Mouse (Mus musculus) left cerebral cortex, adult 9 months (tissue): Measurements from ENCODE around the gene Wdr95.
"Not testable (repeated sequence)": the region's sequence is repeated elsewhere in the genome, so short reads cannot be mapped to it uniquely, and the experiment has no call there.

Experiments
- DNase-seq, 2 experiments: peaks; one replicate each; pipeline ENCODE4 v3.0.0; 2022; ENCODE audit warnings: low spot score in 2 of 2

Gene Wdr95

DNA sequence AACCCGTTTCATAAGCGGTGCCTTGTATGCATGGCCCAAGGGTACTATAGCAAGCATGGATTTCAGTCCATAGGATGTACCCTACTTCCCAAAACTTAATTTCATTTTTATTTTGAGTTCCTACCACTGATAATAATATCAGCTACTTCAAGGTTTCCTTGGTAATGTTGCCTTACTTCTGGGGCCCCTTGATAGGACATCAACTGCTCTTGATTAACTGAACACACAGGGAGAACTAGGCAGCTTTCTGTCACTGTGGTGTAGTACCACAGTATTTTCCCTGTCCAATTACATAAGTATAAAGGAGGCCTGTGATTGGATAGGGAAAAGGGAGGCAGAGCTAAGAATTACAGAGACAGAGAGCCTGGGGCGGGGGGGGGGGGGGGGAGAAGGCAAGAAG lies 13.6 kb upstream of the Wdr95 start:
- no peak for DNase-seq

DNA sequence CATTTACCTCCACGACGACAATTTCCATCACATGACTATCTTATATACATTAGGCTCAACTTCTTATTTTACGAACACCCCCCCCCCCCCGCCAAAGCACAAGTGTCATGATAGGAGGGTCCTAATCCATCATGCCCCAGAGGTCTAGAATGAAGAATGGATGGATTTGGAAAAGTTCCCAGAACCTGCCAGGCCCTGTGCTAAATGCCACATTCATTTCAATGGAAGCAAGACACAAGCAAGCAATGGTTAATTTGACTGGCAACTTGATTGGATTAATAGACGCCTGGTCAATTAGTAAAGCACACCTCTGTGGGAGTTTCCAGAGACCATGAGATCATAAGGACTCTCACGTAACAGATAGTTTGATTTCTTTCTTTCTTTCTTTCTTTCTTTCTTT lies 11.4 kb upstream of the Wdr95 start:
- no peak for DNase-seq

DNA sequence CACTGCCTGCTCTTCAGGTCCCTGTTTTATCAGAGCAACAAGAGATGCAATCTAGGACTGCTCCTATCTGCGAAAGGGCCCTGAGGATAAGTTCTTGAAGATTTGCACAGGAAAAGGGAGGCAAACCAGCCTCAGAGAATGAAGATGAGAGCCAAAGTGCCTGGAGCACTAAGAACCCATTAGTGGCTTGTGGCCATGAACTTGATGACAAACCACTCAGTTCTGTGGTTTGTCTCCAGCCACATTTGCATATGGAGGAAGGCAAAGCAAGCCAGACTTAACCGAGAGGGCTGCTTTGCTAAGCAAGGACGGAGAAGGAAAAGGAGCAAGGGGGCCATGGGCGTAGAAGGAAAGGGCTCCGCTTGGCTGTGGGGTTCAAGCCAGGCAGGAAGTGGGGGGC lies 7.7 kb upstream of the Wdr95 start:
- no peak for DNase-seq

DNA sequence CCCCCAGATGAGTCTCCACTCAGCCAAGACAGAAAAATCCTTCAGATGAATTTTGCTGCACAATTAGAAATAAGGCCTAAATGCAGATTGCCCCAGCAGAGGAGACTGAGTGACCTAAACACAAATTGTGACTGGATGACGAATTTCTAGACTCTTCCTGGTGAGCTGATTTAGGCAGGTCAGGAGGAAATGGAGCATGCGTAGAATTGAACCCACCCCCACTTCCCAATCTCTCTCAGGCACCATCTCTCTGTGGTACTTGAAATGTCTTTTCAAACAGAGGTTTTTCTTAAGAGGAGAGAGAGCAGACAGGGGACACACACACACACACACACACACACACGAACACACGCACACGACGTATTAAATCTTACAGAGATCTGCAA lies 4.6 kb upstream of the Wdr95 start:
- no peak for DNase-seq

DNA sequence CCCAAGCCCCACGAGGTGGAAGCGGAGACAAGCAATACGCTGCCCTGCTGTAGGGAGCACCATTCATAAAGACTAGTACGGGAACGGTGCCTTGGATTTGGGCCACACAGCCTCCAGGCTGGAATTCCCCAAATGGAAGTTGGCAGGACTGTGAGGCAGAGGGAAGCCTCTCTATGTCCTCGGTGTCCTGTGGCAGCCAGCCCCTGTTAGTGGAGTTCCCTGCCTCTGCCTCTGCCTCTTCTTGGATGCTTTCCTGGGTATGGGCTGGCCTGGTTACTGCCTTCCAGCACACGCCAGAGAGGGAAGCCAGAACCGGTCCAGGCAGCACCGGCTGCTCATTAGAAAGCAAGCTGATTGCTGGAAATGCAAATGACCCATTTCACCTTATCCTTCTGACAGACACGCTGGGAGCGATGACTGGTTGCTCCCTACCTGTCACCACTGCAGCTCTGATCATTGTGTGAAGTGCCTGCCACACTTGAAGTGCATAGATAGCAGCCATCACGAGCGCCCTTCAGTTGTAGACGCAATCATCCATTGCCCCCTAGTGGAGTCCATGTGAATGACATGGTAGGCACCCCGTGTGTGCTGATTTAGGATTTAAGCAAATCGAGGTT lies 4.1 kb upstream of the Wdr95 start:
- DNase-seq = peak; percentile 85 to 95

DNA sequence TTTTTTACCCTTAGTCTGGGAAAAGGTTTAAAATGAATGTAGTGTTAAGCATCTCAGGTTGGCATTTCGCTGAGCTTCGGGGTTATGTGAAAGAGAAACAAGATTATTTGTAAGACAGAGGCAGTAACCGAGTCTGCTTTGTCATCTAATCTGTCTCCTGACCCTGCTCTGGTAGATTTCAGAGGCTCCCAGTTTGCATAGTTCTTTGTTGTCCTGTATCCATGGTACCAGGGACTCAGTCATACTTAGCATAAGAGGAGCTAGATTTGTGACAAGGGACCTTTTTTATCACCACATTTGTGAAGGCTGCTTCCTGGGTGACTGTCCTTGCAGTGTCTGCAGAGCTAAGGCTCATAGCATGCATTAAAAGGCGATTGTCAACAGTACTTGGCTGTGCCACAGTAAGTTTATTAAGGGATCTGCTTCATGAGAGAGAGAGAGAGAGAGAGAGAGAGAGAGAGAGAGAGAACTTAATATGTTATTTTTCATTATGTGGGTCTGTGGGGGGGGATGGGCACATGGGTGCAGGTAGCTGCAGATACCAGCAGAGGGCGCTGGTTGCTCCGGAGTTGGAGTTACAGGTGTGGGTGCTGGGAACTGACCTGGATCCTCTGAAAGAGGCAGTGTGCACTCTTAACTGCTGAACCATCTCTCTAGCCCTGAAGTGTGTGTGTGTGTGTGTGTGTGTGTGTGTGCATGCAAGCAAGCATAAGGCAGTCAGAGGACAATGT lies 3.3 kb upstream of the Wdr95 start:
- DNase-seq = no peak

DNA sequence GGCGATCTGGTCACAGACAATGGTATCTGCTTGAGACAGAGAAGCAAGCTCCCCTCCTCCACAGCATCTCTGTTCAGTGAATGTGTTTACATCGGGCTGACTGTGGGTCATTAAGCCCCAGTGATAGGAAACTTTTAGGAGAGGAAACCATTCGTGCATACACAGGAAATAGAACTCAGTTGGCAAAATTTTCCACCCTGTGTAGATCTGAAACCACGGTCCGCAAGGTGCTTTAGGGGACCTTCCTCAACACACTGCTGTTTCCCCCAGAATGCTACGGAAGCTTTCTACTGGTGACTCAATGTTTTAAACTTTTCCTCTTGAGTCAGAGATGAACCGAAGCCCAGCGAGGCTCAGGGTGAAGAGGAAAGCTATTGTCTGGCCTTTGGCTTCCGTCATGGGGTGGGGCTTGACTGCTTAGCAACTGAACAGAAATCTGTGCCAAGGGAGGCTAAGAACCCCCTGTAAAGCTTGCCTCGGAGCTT lies 2.0 kb upstream of the Wdr95 start:
- DNase-seq = peak in 1 of 2 experiments; percentile 50

DNA sequence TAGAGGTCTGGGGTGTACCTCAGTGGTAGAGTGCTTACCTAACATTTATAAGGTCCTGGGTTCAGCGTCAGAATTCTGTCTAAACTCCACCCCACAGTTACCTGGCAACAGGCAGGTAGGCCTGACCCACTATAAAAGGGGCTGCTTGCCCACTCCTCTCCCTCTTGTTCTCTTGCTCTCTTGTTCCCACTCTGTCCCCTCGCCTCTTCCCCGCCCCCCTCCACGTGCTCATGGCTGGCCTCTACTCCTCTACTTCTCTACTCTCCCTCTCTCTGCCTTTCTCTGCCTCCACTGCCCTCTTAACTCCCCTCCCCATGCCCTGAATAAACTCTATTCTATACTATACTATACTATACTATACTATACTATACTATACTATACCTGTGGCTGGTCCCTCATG lies 1.2 kb upstream of the Wdr95 start:
- not testable (repeated sequence) for DNase-seq

DNA sequence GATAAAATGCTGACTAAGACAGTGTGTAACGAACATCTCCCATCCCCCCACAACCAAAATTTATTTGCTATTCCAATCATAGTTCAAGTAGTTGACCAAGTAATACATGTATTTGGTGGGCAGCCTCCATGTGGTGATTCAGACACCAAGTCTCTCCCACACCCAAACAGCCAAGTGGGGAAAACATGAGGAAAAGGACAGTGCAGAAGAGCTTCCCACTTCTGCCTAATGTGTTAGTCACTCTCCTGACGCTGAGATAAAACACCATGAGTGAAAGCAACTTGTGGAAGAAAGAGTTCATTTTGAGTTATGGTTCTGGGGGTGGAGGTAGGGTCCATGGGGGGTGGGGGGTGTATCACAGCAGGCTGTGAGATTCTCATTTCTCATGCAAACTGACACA lies 5.4 kb downstream of the Wdr95 start:
- no peak for DNase-seq

DNA sequence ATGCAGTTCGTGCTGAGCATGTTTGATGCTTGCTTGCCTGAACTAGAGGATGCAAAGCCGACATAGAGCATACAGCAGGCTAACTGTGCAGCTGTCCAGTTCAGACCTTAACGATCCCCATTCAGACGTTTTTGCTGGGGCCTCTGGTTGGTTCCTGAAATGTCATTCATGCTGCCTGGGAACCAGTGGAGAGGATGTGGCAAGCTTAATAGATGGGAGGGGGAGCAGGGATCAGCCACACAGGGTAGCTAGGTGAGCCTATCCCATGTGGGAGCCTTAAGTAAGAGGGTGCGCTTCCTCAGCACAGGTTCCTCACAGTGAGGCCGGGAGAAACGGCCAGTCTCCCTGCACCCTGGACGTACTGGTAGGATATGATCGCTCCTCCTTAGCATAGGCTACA lies 7.5 kb downstream of the Wdr95 start:
- no peak for DNase-seq

DNA sequence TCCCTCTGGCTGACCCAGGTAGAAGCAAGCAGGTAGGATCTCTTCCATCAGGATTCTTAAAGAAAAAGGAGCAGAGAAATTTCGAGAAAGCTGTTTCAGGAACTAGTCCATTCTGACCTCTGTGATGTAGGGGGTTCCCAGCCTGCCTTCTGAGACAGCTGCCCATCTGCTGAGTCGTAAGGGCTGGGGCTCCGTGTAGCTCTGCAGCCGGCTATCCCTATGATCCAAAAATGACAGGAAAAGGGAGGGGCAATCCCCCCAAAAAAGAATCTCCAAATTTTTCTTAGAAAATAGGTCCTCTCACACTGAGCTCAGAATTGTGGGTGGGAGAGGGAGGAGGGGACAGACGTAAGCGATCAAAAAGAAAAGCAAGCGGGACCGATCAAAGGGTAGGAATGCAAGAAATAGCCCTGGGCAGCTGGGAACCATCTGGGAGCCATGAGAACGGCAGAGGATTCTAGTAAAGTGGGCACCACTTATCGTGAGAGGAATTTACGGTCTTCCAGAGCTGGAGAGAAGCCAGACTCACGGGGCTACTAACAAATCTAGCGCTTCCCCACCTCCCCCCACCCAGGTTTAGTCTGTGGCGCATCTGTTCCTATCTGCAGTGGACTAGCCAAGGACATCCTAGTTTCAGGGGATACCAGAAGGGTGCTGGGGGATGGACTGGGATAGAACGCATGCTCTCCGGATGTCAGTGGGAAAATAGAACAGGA lies 9.5 kb downstream of the Wdr95 start:
- peak in 1 of 2 experiments; percentile 74 for DNase-seq

DNA sequence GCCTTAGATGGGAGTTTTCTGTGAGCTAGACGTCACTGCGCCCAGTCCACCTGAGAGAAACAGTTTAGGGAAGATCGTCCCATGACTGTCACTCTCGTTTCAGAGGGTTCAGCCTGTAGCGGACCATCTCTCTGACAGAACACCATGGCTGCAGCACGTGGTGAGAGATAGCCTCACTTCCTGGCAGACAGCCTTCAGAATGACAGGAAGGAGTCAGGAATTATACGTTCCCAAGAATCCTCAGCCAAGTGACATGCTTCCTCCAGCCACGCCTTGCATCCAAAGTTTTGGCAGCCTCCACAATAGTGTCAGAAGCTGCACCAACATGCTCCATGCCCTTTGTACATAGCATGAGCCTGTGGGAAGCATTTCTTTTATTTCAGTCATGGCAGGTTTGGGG lies 10.1 kb downstream of the Wdr95 start:
- no peak for DNase-seq

DNA sequence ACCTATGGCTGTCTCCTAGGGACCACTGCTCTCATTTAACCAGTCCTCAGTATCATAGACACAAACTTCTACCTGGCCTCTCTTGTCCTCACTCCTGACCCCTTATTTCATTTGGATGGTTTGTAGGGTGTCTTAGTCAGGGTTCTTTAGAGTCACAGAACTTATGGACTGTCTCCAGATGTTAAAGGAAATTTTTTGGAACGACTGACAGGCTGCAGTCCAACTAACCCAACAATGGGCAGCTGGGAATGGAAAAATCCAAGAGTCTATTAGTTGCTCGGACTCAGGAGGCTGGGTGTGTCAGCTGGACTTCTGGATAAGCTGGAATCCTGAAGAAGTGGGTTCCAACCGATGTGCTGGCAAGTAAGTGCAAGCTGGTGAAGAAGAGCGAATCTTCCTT lies 10.6 kb downstream of the Wdr95 start:
- no peak for DNase-seq

DNA sequence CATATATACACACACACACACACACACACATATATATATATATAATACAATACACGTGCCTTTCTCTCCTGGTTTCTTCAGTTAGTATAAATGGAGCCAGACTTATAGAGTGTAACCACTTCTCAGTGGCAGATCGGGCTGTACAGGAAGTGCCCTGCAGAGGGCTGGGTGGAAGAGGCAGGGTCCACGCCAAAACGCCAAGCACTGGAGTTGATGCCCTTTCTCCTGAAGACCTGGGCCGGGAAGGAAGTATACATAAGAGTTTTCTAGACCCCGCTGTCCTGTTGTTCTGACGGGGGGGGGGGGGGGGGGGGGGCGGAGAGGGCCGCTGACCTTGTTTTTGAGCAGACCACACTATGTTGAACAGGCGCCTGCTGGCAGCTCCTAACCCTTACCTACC lies 22.7 kb downstream of the Wdr95 start:
- no peak for DNase-seq

DNA sequence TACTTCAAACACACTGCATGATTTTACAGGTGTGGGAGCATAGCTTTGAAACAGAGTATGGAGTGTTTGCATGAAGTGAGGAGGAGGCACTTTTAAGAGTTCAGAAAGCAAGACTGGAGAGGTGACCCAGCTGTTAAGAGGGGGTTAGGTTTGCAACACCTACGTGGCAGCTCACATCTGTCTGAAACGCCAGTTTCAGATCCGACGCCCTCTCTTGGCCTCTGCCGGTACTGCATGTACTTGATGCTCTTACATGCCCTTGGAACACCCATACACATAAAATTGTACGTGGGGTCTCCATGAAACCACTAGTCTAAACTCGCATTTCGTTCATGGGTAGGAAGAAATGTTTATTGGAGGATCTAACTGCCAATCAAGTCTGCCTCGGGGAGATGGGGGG lies 24.3 kb downstream of the Wdr95 start:
- no peak for DNase-seq

DNA sequence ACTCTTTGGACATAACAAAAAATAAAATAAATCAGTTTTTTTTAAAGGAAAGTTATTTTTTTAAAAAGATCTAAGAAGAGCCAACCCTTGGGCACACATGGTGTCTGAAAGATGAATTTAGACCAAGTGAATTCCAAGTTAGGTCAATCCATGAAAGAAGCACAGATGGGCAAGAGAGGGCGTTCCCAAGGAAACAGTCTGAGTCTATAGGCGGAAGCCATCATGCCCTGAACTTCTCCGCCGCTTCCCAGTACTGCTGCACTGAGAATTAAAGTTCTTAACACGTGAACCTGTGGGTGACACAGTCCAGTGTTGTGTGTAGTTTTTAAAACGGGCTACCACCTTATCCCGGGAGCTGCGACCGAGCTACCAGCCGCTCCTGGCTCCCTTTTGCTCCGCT lies 24.9 kb downstream of the Wdr95 start:
- no peak for DNase-seq

DNA sequence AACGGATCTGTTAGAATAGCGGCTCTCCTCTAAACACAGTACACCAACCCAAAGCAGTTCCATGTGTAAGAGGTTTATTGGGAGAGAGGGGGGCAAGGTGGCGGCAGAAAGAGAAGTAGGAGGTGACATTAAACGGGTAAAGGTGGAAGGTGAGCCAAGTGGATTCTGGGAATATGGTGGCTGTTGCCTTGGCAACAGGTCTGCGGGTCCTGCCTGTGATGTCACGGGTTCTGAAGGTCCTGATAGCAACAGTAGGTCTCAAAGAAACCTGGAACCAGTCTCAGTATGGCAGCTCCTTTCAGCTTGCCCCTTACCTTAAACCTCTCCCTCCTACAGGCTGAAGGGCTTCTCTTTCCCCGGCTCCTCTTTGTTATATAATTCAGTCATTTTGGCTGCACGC lies 25.9 kb downstream of the Wdr95 start:
- DNase-seq = no peak

DNA sequence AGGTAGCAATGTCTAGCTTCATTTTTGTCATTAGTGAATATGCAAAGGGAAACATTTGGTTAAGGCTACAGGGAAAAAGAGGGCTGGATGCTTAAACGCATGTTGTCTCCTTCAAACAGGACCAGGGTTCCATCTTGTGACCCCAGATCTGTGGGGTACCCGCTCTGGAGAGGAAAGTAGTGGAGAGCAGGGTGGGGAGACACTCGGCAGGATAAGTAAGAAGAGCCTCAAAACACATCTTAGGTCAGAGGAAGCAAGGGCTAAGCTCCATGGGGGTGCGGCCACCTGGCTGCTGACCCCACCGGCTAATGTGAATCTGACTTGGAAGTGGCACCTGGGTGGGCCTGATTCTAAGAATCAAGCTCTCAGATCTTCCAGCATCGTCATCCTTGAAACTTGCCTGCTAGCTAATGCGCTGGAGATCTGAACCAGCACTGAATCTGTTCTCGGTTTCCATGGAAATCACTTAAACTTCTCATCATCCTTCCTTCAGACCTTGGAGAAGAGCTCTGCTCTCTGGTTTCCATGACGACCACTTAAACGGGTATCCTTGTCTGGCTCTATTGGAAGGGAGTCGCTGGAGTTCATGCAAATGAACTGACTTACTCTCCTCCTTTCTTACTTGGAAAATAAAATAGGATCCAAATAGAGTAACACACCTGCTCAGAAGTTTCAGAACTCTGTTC lies 32.6 kb downstream of the Wdr95 start:
- DNase-seq = peak; percentile 64 to 74

DNA sequence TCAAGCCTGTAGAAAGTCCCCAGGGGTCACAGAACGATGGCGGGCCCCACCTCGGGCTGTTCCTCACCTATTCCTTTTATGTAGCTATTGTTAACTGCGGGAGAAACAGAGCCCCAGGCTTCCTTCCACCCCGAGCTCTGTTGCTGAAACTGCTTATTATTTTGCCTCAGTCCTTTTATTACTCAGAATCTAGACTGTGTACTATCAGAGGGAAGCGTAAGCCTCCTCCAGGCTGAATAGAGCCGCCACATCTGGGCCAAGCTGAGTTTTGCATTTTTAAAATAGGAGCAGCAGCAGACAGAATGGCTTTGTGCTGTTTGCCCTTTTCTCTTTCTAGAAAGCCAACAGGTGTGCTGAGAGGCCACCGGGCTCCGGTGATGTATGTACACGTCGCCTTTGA lies 37.5 kb downstream of the Wdr95 start:
- no peak for DNase-seq

DNA sequence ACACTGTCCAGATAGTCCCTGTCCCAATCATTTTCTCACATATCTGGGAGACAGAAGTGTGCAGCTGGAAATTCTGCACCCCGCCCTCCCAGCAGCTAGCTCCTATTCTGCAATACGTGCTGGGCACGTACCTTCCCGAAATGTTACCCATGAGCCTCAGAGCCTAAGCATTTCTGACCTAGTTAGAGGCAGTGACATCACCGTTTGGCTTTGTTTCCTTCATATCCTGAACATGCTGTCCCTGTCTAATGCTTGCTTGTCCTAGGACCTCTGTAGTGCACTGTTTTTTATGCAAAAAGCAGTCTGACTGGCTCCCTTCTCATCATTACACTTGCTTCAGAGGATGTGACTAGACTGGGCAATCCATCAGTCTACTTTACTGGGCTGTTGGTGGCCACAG lies 38.5 kb downstream of the Wdr95 start:
- peak in 1 of 2 experiments; percentile 52 for DNase-seq

DNA sequence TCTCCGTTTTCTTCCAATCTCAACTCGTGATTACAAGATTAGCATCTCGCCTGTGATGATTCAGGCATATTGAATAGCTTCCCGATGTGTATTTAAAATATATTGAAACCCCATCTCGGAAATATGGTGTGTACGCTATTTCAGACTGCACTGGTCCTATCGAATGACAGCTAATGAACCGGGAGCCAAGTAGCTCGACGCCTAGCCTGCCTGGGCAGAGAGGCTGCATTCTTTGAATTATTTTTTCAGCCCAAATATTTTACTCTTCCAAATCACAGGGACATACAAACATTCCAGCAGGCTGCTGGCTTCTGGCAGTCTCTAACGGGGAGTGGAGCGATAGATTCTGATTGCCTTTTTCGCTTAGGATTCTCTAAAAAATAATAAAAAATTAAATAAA lies 40.5 kb downstream of the Wdr95 start:
- no peak for DNase-seq

DNA sequence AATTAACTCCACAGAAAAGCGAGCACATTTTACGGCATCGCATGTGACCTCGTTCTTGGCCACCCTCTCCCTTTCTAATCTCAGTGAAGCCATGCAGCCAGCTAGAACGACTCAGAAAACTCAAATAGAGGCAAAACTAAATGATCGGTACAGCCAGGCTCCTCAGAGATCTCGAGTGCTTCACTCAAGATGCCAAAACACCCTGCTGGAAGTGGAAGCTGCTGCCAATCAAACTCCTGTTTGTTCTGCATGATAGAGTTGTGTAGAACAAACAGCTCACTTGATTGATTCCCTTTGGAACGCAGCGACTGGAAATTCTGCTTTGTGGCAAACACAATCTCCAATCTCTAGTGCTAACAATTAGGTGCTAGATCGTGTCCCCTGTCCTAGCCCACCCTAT lies 48.5 kb downstream of the Wdr95 start:
- no peak for DNase-seq
